Comparison of ENCODE assay signal across 15 mouse cellular contexts in the genomic region with DNA sequence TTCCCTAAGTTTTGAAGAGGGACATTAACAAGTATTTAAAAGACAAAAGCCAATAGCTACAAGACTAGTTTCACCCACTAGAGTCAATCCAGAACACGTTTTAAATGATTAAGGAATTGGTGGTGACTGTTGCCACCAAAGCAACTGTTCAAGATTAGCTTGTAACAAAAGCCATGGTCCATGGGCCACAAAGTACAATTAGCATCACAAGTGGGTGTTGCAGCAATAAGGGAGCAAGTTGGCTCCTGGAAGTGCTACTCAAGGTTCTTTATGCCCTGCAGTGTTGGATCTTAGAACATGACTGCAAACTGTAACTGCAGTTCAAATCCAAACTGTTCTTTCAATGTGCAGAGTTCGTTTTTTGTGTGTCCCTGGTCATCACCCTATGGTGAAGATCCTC. TPM values are rescaled to one million over a fixed set of nuclear protein-coding genes. Genes with fewer than 3 reads are reported as not detected.
DNase-seq lines count a peak whose midpoint lies in the region.
"Had no signal": no experiment of that assay in that cellular context is flagged by ENCODE, and none has a peak within 500 bp of the region (broad histone marks: within the 10 kb centered on the region; RNA-seq: fewer than 3 reads in every experiment).

No protein-coding gene starts in this region.

- peak; percentile 23 for DNase-seq in heart, adult 11 months
- DNase-seq in heart, postnatal 14 days, result no peak
- peak; percentile 55 for DNase-seq in R1 (ENCODE audit: low read depth, low spot score)
- no peak for DNase-seq in retina, postnatal 1 day
- no peak for DNase-seq in heart, postnatal 25 days (ENCODE audit: low spot score)
- DNase-seq: adrenal gland, adult 8-10 months; adrenal gland, postnatal 14 days; adrenal gland, postnatal 36 days; B cell, adult 2 months; cerebellum, adult 11-12 months; cerebellum, adult 2 months; cerebellum, adult 9-10 months; cerebellum, postnatal 10 days; cerebellum, postnatal 25 days; forebrain, postnatal 0 days had no signal

- intact Hi-C loops in heart, postnatal 14 days (cut with DNase I), result no loop called here
- intact Hi-C loops in heart, postnatal 25 days (cut with DNase I), result loop anchor here (2.0 to 5.0 kb wide), 2 partner anchors 183 to 190 kb away; no protein-coding TSS in a partner anchor

RNA-seq across cellular contexts. Expression of a gene that starts 32.6 kb away (rescaled TPM):
- 10 to 100 TPM; 23.7 to 25.8 TPM for total RNA-seq in heart, postnatal 14 days (2021)
- total RNA-seq in heart, postnatal 25 days (2021), result 10 to 100 TPM; 24.8 to 27.7 TPM

RNA-seq across cellular contexts. Expression of a gene that starts 57.8 kb away (rescaled TPM):
- 10 to 100 TPM; 92.6 to 95.4 TPM for total RNA-seq in heart, postnatal 14 days (2021)
- 10 to 100 TPM; 54.6 to 60.7 TPM for total RNA-seq in heart, postnatal 25 days (2021)

Comparison
In these comparisons a context has a peak if more than half of its experiments do, and no peak if none do; other contexts are left out.
1. DNase-seq: peak in heart, adult 11 months (single experiment) and R1 (single experiment); none in heart, postnatal 14 days (0 of 2), retina, postnatal 1 day (single experiment) and heart, postnatal 25 days (single experiment).